Mouse (Mus musculus) limb, embryonic 14.5 days (tissue): ENCODE measurements around the gene Mcf2l. TPM values are rescaled to one million over a fixed set of nuclear protein-coding genes. Genes with fewer than 3 reads are reported as not detected.

Source experiments
- ATAC-seq: fragments of 200-750 bp; cut with Nextera tagmentation; 2 replicates; pipeline ENCODE4 v1.8.0; 2017; ENCODE audit warnings: low read depth, moderate number of reproducible peaks, moderate TSS enrichment; ENCODE audit not compliant: low FRiP score
- DNase-seq: peaks from one replicate; pipeline ENCODE4 v3.0.0-alpha.2; 2015; ENCODE audit warnings: low spot score
- H3K27ac ChIP-seq: fragments of 300-500 bp; sonication (generic); replicated peaks from 2 replicates; pipeline ENCODE4 v1.5.1; 2014; ENCODE audit warnings: low read depth, mild to moderate bottlenecking, low read length, moderate library complexity, mixed read lengths
- H3K27me3 ChIP-seq: fragments of 300-500 bp; sonication (generic); 2 replicates; pipeline ENCODE4 v1.6.1; 2014; ENCODE audit warnings: low read length, mixed read lengths; ENCODE audit not compliant: control insufficient read depth, insufficient read depth
- H3K36me3 ChIP-seq: fragments of 300-500 bp; sonication (generic); 2 replicates; pipeline ENCODE4 v1.6.1; 2014; ENCODE audit warnings: mild to moderate bottlenecking, low read length, moderate library complexity, mixed read lengths; ENCODE audit not compliant: control insufficient read depth, insufficient read depth
- H3K4me1 ChIP-seq: fragments of 300-500 bp; sonication (generic); 2 replicates; pipeline ENCODE4 v1.6.1; 2014; ENCODE audit warnings: antibody characterized with exemption, low read length, mixed read lengths; ENCODE audit not compliant: control insufficient read depth, insufficient read depth
- H3K4me2 ChIP-seq: fragments of 300-500 bp; sonication (generic); replicated peaks from 2 replicates; pipeline ENCODE4 v1.6.1; 2014; ENCODE audit warnings: low read depth, mild to moderate bottlenecking, low read length, moderate library complexity; ENCODE audit not compliant: severe bottlenecking
- H3K4me3 ChIP-seq: fragments of 300-500 bp; sonication (generic); replicated peaks from 2 replicates; pipeline ENCODE4 v1.5.1; 2014; ENCODE audit warnings: low read length
- H3K9ac ChIP-seq: fragments of 300-500 bp; sonication (generic); 2 replicates; pipeline ENCODE4 v1.6.1; 2014; ENCODE audit warnings: mild to moderate bottlenecking, low read depth, low read length, moderate library complexity; ENCODE audit not compliant: severe bottlenecking
- H3K9me3 ChIP-seq: fragments of 300-500 bp; sonication (generic); 2 replicates; pipeline ENCODE4 v1.6.1; 2016; ENCODE audit warnings: low read length; ENCODE audit not compliant: control insufficient read depth
- POLR2A ChIP-seq: fragments of 200-500 bp; IDR thresholded peaks from 2 replicates; pipeline ENCODE4 v1.8.0; 2012; ENCODE audit warnings: inconsistent platforms, mild to moderate bottlenecking, moderate library complexity, borderline replicate concordance; ENCODE audit not compliant: insufficient read depth, insufficient read length; ENCODE audit errors: extremely low read depth
- WGBS: fragments of 180-500 bp; shearing (Covaris S2); extraction: QIAGEN DNeasy Blood & Tissue Kit; methylation state at CpG from one replicate; pipeline ENCODE4 v1.1.7; 2014; 5-methylcytosine and 5-hydroxymethylcytosine counted together
- polyA plus RNA-seq, 2 experiments: library from polyadenylated mRNA; depleted of rRNA in 1 of 2; stranded (reverse) in 1 of 2; unstranded in 1 of 2; fragments of >200 nt; fragmentation: Nextera tagmentation in 1 of 2; extraction: Ambion mirVana in 1 of 2; gene quantifications; 2 replicates each; pipeline versions ENCODE4 v1.2.1 to v1.2.3; 2012 to 2014

Gene Mcf2l
- polyA plus RNA-seq, 2 experiments = 11.5 to 14.9 TPM

- no peak overlapping the region for H3K9ac ChIP-seq
- ATAC-seq = no peak
- no peak overlapping the region for H3K4me3 ChIP-seq
- no peak overlapping the region for H3K27ac ChIP-seq
- no peaks in the 10 kb centered on the region for H3K36me3 ChIP-seq
- WGBS = 66% methylated on average over 9 of the region's 9 CpGs
- no peaks in the 10 kb centered on the region for H3K4me1 ChIP-seq
- no peak for DNase-seq
- H3K9me3 ChIP-seq = no peaks in the 10 kb centered on the region
- TF ChIP-seq POLR2A = no peak
- H3K27me3 ChIP-seq = no peaks in the 10 kb centered on the region
- no peak overlapping the region for H3K4me2 ChIP-seq
Measured at GRCm38 (mm10) chr8:12895535-12896150, 22.0 kb downstream of the Mcf2l start.

GRCm38 (mm10) chr8:12896494-12897373 is 23.1 kb downstream of the Mcf2l start:
- DNase-seq (peak; percentile 72), ATAC-seq (peak; percentile 58; the same call in 1 of the 2 replicates)
- no peak overlapping the region for H3K4me2 ChIP-seq
- no peaks in the 10 kb centered on the region for H3K9me3 ChIP-seq
- no peak for TF ChIP-seq POLR2A
- WGBS = 56% methylated on average over 13 of the region's 13 CpGs
- H3K4me3 ChIP-seq = no peak overlapping the region
- H3K27me3 ChIP-seq = no peaks in the 10 kb centered on the region
- H3K27ac ChIP-seq = no peak overlapping the region
- H3K4me1 ChIP-seq = no peaks in the 10 kb centered on the region
- no peaks in the 10 kb centered on the region for H3K36me3 ChIP-seq
- H3K9ac ChIP-seq = no peak overlapping the region

- Histone ChIP-seq H3K9ac (no peak overlapping the region), H3K4me2 (no peak overlapping the region), H3K36me3 (no peaks in the 10 kb centered on the region), H3K27me3 (no peaks in the 10 kb centered on the region), H3K4me3 (no peak overlapping the region), H3K27ac (no peak overlapping the region), H3K9me3 (no peaks in the 10 kb centered on the region), H3K4me1 (no peaks in the 10 kb centered on the region)
- no peak for TF ChIP-seq POLR2A
- ATAC-seq = no peak
- DNase-seq = no peak
- WGBS = 64% methylated on average over 9 of the region's 9 CpGs
Measured at GRCm38 (mm10) chr8:12897815-12898214, 24.2 kb downstream of the Mcf2l start.

GRCm38 (mm10) chr8:12903790-12904415 is 30.3 kb downstream of the Mcf2l start:
- DNase-seq (no peak), ATAC-seq (no peak)
- no peaks in the 10 kb centered on the region for H3K4me1 ChIP-seq
- no peak overlapping the region for H3K27ac ChIP-seq
- H3K9ac ChIP-seq = no peak overlapping the region
- H3K36me3 ChIP-seq = no peaks in the 10 kb centered on the region
- no peak overlapping the region for H3K4me2 ChIP-seq
- H3K9me3 ChIP-seq = no peaks in the 10 kb centered on the region
- 91% methylated on average over 13 of the region's 13 CpGs for WGBS
- no peaks in the 10 kb centered on the region for H3K27me3 ChIP-seq
- TF ChIP-seq POLR2A = no peak
- no peak overlapping the region for H3K4me3 ChIP-seq

GRCm38 (mm10) chr8:12905122-12905521 is 31.5 kb downstream of the Mcf2l start:
- Histone ChIP-seq H3K27ac (no peak overlapping the region), H3K9me3 (no peaks in the 10 kb centered on the region), H3K4me2 (no peak overlapping the region), H3K9ac (no peak overlapping the region), H3K4me3 (no peak overlapping the region), H3K36me3 (no peaks in the 10 kb centered on the region), H3K27me3 (no peaks in the 10 kb centered on the region), H3K4me1 (no peaks in the 10 kb centered on the region)
- WGBS = 84% methylated on average over 5 of the region's 5 CpGs
- DNase-seq = no peak
- no peak for TF ChIP-seq POLR2A
- ATAC-seq = no peak
